Mouse (Mus musculus) neural tube, embryonic 10.5 days (tissue): ENCODE measurements around the gene Upf1.

ENCODE experiments used
- DNase-seq: peaks from one replicate; pipeline ENCODE4 v3.0.0-alpha.2; 2017; ENCODE audit warnings: low spot score; ENCODE audit errors: extremely low spot score

The Upf1 gene

GRCm38 (mm10) chr8:70329124-70329834 lies 23.8 kb downstream of the Upf1 start, which contains the start of gene Gdf1:
Gene Gdf1, plus strand, starts transcription at chr8:70329817.
- no peak for DNase-seq

GRCm38 (mm10) chr8:70327512-70327911 lies 25.6 kb downstream of the Upf1 start:
- DNase-seq: no peak

DNA sequence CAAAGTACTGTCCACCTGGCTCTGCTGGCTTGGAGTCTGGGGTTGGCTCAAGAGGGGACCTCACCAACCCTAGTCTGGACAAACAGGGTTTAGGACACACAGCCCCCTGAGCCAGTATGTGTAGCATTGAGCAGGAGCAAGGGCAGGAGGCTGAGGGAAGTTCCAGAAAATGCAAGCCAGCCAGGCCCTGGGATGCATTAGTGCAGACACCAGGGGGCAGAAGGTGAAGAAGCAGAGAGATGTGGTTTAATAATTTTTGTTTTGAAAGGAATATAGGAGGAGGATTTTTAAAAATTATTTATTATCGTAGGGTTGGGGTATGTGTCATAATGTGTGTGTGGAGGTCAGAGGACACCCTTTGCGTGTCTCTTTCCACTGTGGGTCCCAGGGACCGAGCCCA lies 29.4 kb downstream of the Upf1 start:
- DNase-seq: no peak

- no peak for DNase-seq
These were observed 35.2 kb downstream of the Upf1 start for GRCm38 (mm10) chr8:70317872-70318271.

DNA sequence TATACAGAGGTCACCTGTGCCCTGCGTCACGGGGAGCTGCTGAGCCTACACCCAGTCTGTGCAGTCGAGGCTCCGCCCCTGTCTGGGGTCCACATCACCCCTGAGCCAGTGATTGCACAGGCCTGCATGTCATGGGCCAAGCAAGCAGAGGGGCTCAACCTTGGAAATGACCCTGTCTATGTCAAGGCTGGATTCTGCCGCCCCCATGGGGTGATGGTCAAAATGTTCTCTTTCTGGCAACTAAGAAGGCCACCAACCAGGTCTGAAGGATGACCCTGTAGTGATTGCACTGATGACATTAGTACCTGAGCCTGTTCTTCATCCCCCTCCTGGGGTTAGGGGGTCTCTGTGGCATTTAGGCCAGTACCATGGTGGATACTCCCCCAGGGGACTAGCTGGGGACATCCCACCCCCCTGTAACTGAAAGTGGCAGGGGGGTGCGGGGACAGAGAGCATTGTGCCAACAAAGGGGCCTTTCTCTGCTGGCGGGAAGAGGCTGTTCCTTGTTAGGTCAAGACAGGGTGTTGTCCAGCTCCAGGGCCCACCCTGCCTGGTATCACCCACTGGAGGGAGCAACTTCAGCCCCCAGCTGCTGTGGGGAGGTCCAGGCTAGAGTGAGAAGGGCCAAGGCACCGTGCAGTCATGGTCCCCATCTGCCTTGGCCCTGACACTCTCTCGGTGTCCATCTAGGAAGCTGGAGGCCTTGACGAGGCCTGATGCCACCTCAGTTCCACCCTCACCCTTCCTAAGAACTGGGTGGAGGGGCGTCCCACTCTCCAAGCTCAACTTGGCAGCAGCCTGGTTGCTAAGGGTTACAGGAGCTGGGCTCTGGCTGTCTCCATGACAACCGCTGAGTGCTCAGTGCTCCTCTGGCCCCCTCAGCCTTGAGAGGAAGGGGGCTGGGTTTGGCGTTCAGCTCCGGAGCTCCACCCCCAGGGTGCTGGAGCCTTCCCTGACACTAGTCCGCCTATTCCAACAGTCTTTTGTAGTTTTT lies 36.3 kb downstream of the Upf1 start:
- peak; percentile 63 for DNase-seq

DNA sequence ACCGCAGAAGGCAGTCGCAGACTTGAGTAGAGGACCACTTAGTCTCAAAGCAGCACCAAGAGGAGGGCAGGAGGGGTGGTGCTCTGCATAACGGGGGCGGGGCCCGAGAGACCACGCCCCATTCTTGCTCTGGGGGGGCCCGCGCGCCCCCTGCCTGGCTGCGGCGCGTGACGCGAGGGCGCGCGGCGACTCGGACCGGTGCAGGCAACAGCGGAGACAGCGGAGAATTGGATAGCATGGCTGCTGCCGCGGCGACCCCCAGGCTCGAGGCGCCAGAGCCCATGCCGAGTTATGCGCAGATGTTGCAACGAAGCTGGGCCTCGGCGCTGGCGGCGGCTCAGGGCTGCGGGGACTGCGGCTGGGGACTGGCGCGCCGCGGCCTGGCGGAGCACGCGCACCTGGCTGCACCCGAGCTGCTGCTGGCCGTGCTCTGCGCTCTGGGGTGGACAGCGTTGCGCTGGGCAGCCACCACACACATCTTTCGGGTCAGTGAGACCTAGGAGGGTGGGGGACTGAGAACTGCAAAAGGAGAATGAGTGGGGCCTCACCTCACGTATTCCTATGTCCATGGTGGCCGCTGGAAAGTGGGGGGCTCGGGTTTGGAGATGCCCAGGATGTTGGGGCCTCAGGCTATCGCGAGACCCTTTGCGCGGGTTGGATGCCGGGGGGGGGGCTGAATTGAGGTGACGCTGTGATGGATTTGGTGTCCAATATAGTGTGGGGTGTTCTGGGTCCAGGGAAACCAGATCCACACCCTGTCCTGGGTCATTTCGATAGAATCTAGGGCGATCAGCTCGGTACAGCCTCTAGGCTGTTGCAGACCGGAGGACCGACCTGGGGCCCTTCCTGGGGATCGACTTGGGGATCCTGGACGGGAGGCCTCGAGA lies 37.2 kb downstream of the Upf1 start, which contains the start of gene Cers1:
Cers1 (plus strand) TSS at position 152 of the 887 bp plus-strand sequence.
- DNase-seq: peak; percentile 79

DNA sequence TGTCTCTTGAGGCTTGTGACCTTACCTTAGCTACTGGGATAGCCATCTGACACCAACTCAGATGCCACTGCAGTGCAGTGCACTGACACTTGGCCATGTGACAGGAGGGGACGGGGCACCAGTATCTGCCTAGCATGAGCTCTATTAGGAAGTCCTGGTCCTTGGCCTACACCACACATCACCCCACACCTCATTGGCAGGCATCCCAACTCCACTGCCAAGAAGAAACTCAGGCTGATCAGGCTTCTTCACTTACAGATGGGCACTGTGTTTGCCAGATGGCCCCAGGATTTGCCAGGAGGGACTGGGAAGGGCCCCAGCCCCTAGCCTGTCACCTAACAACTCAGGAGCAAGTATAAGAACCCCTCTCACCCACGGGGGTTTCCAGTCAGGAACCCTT lies 39.7 kb downstream of the Upf1 start:
- no peak for DNase-seq

DNA sequence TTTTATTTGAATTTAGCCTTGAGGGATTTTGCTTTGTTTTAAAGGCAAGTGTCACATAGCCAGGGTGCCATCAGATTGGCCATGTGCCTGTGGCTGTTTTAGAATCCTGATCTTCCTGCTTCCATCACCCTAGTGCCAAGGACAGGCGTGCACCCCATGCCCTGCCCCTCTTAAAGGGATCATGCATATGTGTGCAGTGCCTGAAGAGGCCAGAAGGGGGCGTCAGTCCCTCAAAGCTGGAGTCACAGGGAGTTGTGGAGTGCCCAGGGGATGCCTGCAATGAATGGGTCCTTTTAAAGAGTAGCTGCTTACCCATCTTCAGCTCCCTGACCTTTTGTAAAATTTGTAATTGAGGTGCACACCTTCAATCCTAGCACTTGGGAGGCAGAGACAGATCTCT lies 43.8 kb downstream of the Upf1 start:
- DNase-seq: no peak

DNA sequence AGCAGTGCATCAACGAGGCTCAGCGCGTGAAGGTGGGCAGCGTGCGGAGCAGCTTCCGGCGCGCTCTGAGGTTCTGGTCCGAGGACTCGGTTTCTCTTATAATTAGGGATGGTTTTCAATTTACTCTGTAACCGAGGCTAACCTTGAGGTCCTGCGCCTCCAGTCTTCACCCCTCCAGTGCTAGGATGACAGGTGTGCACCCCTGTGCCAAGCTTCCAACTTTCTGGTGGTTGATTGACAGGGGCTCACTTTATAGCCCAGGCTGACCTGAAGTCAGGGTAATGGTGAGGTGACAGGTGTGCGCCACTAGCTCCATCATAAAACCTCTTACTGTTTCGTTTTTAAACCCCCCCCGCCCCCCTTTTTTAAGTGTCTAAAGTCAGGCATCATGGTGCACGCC lies 50.2 kb downstream of the Upf1 start:
- no peak for DNase-seq

DNA sequence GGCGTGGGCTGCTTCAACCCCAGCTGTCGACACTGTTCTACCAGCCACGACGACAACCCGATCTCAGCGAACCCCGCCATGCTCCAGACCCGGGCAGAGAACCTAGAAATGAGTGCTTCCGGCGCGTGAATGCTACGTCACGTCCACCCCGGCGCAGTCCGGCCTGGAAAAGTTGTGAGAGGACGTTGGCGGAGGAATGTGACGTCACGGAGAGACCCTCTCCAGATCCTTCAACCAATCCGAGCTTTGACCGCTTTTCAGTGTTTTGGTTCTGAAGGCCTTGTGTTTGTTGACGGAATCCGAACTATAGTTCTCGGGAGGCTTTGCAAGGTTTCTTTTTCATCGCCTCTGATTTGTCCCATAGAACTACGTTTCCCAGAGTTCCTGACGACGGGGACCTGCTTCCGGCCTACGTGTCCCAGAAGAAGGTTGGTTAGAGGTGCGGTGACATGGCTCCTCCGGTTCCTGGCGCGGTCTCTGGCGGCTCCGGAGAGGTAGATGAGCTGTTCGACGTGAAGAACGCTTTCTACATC lies 50.7 kb downstream of the Upf1 start, which contains the start of the genes Ddx49 and Cope:
Ddx49 (minus strand) TSS at position 132 of the 533 bp plus-strand sequence.
Cope (plus strand) TSS at position 161 of the 533 bp plus-strand sequence.
- peak; percentile 98 for DNase-seq

DNA sequence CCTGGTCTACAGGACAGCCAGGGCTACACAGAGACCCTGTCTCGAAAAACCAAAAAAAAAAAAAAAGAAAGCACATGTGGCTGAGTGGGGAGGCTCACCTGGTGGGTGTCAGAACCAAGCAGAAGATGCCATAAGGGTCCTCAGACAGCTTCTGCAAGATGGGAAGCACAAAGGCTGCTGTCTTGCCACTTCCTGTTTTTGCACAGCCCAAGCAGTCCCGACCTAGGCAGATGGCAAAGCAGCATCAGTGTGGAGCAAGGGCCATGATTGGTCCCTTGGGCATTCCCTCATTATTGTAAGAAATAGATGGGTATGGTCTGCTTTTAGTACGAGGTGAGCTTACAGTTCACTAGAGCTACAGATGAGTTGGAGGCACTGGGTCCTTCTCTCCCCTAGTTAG lies 52.2 kb downstream of the Upf1 start:
- no peak for DNase-seq

- DNase-seq: no peak
These were observed 59.1 kb downstream of the Upf1 start for GRCm38 (mm10) chr8:70293988-70294405.

DNA sequence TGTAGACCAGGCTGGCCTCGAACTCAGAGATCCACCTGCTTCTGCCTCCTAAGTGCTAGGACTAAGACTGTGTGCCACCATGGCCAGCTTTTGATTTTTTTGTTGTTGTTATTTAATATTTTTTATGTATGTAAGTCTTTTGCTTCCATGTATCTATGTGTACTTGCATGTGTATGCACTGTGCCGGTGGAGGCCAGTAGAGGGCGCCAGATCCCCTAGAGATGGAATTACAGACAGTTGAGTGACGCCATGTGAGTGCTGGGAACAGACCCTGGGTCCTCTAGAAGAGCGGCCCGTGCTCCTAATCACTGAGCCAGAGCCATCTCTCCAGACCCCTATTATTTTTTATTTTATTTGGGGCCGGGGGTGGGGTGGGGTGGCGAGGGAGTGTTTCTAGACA lies 66.3 kb downstream of the Upf1 start:
- DNase-seq: no peak

DNA sequence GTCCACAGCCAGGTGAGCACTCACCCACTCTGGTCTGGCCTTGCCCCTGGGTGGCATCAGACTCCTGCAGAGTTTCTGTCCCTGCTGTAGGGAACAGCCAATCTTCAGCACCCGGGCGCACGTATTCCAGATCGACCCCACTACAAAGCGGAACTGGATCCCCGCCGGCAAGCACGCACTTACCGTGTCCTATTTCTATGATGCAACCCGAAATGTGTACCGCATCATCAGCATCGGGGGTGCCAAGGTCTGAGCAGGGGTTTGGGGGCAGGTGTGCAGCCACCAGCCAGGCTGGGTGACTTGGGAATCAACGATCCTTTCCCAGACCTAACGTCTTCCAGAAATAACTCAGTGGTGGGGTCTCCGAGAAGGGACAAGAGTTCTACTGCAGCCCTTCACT lies 67.8 kb downstream of the Upf1 start:
- DNase-seq: no peak

DNA sequence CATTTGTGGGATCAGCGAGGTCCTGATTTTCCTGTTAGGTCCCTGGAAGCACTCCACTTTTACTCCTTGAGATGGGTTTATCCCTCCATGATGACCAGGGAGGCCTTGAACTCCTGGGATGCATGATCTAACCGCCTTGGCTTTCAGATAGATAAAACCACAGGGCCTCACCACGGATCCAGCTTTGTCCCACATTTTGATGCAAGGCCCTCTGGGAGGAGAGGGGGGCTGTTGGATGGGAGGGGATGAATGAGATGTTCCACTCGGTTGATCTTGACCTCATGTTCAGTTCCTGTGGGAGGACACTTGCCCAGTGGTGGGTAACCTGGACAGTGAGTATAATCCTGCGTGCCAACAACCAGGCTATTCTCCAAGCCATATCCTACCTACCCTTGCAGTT lies 68.7 kb downstream of the Upf1 start:
- no peak for DNase-seq

DNA sequence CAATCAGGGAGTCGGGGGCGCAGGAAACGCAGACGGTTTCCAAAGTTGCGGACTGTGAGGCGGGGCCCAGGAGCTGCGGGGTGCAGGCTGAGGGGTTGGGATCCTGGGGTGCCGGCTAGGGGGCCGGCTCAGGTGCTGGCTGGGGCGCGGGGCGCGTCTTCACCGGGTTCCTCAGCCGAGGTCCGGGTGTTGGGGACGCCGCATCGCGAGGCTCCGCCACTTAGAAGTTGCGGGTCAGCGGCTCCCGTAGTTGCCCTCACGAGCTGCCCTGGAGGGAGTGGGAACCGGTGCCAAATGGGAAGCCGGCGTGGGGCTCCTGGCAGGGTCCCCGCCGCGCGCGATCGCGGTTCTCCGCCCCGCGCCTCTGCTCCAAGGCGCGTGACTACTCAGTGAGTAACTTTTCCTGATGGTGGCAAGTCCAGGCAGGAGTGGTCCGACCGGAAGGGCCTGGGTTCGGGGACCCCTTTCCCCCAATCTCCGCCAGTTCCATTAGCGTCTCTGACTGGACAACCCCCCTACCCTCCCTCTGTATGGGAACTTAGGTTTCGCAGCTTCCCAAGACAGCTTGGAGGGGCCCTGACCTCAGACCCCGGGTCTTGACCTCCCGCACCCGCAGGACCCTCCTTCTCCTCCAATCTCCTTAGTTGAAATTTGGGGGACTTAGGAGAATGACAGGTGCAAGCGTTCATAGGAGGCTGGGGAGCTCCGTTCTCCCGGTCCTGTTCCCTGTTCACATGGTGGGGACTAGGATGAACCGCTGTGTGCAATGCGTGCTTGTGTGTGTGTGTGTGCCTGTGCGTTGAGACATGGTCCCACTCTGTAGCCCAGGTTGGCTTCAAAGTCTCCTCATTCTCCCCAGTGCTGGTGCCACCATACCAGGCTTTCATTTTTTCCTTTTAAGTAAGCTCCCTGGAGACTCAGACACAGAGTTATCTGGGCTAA lies 69.7 kb downstream of the Upf1 start:
- DNase-seq: no peak

GRCm38 (mm10) chr8:70282603-70283135 lies 70.4 kb downstream of the Upf1 start, which contains the start of gene Homer3:
Gene Homer3, plus strand, starts transcription at chr8:70282827.
- DNase-seq: peak; percentile 96
